Mouse (Mus musculus): Measurements from ENCODE around the gene Nkapl. TPM values are rescaled to one million over a fixed set of nuclear protein-coding genes. Genes with fewer than 3 reads are reported as not detected.

Gene Nkapl
- total and polyA plus RNA-seq, 2 experiments from 2014 or later: 1.8 TPM; not detected in 1

GRCm38 (mm10) chr13:21447856-21448614, 20.3 kb downstream of the Nkapl start:
- TF ChIP-seq EP300 (IDR thresholded peaks at IDR 0.05; ENCODE audit: low read depth) (no peak), CTCF (IDR thresholded peaks at IDR 0.05; ENCODE audit: low read depth) (no peak)
- Histone ChIP-seq H3K4me1 (ENCODE audit: control insufficient read depth, insufficient read depth) (peaks cover 9% of the 10 kb centered on the region), H3K9me3 (replicated peaks; ENCODE audit: control insufficient read depth, low read length) (no peaks in the 10 kb centered on the region), H3K27ac (ENCODE audit: low read depth) (no peak overlapping the region), H3K4me2 (ENCODE audit: low read depth, low read length) (no peak overlapping the region), H3K27me3 (ENCODE audit: control insufficient read depth, insufficient read depth, low read length) (no peaks in the 10 kb centered on the region), H3K36me3 (replicated peaks; ENCODE audit: control insufficient read depth, insufficient read depth, low read length) (peaks cover 64% of the 10 kb centered on the region), H3K4me3 (ENCODE audit: low read depth, low read length) (no peak overlapping the region), H3K9ac (replicated peaks; ENCODE audit: low read depth, low read length) (no peak overlapping the region)
- ATAC-seq (ENCODE audit: insufficient read depth, low read depth): no peak
- 72% methylated on average over 16 of the region's 16 CpGs for WGBS
- no peak for DNase-seq (ENCODE audit: low spot score)

- Histone ChIP-seq H3K9me3 (replicated peaks; ENCODE audit: control insufficient read depth, low read length) (no peaks in the 10 kb centered on the region), H3K36me3 (replicated peaks; ENCODE audit: control insufficient read depth, insufficient read depth, low read length) (peaks cover 65% of the 10 kb centered on the region), H3K4me2 (ENCODE audit: low read depth, low read length) (no peak overlapping the region), H3K27ac (ENCODE audit: low read depth) (no peak overlapping the region), H3K27me3 (ENCODE audit: control insufficient read depth, insufficient read depth, low read length) (no peaks in the 10 kb centered on the region), H3K9ac (replicated peaks; ENCODE audit: low read depth, low read length) (no peak overlapping the region), H3K4me3 (ENCODE audit: low read depth, low read length) (no peak overlapping the region), H3K4me1 (ENCODE audit: control insufficient read depth, insufficient read depth) (no peaks in the 10 kb centered on the region)
- no peak for TF ChIP-seq CTCF (IDR thresholded peaks at IDR 0.05; ENCODE audit: low read depth)
- DNase-seq (ENCODE audit: low spot score) (no peak), ATAC-seq (ENCODE audit: insufficient read depth, low read depth) (no peak)
- 83% methylated on average over 9 of the region's 9 CpGs for WGBS
These were observed 21.5 kb downstream of the Nkapl start for GRCm38 (mm10) chr13:21446796-21447195.

- Histone ChIP-seq H3K9me3 (replicated peaks; ENCODE audit: control insufficient read depth, low read length) (no peaks in the 10 kb centered on the region), H3K9ac (replicated peaks; ENCODE audit: low read depth, low read length) (peak overlapping the region; percentile 54; the same call in 1 of the 2 replicates), H3K27me3 (ENCODE audit: control insufficient read depth, insufficient read depth, low read length) (no peaks in the 10 kb centered on the region), H3K27ac (ENCODE audit: low read depth) (peak overlapping the region; percentile 75), H3K4me2 (ENCODE audit: low read depth, low read length) (peak overlapping the region; percentile 78), H3K4me1 (ENCODE audit: control insufficient read depth, insufficient read depth) (no peaks in the 10 kb centered on the region), H3K36me3 (replicated peaks; ENCODE audit: control insufficient read depth, insufficient read depth, low read length) (peaks cover 32% of the 10 kb centered on the region), H3K4me3 (ENCODE audit: low read depth, low read length) (peak overlapping the region; percentile 62)
- DNase-seq (ENCODE audit: low spot score) (no peak), ATAC-seq (ENCODE audit: insufficient read depth, low read depth) (no peak)
- no peak for TF ChIP-seq CTCF (IDR thresholded peaks at IDR 0.05; ENCODE audit: low read depth)
- no peak for TF ChIP-seq EP300 (IDR thresholded peaks at IDR 0.05; ENCODE audit: low read depth)
- WGBS: 18% methylated on average over 10 of the region's 10 CpGs
These were observed 27.1 kb downstream of the Nkapl start for GRCm38 (mm10) chr13:21441207-21441572.

- H3K9me3 ChIP-seq (replicated peaks; ENCODE audit: control insufficient read depth, low read length): no peaks in the 10 kb centered on the region
- peak; percentile 49 for TF ChIP-seq CTCF (IDR thresholded peaks at IDR 0.05; ENCODE audit: low read depth)
- TF ChIP-seq EP300 (IDR thresholded peaks at IDR 0.05; ENCODE audit: low read depth): no peak
- peak within 1 kb of the TSS; percentile 75 for H3K27ac ChIP-seq (ENCODE audit: low read depth)
- H3K9ac ChIP-seq (replicated peaks; ENCODE audit: low read depth, low read length): peak within 1 kb of the TSS; percentile 54
- H3K4me2 ChIP-seq (ENCODE audit: low read depth, low read length): peak within 1 kb of the TSS; percentile 78
- under 1% methylated on average over 32 of the region's 32 CpGs for WGBS
- ATAC-seq (ENCODE audit: insufficient read depth, low read depth) (peak; percentile 89), DNase-seq (ENCODE audit: low spot score) (peak; percentile 74)
- H3K27me3 ChIP-seq (ENCODE audit: control insufficient read depth, insufficient read depth, low read length): no peaks in the 10 kb centered on the region
- peaks cover 26% of the 10 kb centered on the region for H3K36me3 ChIP-seq (replicated peaks; ENCODE audit: control insufficient read depth, insufficient read depth, low read length)
- H3K4me3 ChIP-seq (ENCODE audit: low read depth, low read length): peak within 1 kb of the TSS; percentile 62
- H3K4me1 ChIP-seq (ENCODE audit: control insufficient read depth, insufficient read depth): no peaks in the 10 kb centered on the region
These were observed 27.7 kb downstream of the Nkapl start, which contains the start of gene Pgbd1 for GRCm38 (mm10) chr13:21440503-21441206. Gene Pgbd1, minus strand, starts transcription at chr13:21441058.

- Histone ChIP-seq H3K36me3 (replicated peaks; ENCODE audit: control insufficient read depth, insufficient read depth, low read length) (no peaks in the 10 kb centered on the region), H3K4me3 (ENCODE audit: low read depth, low read length) (no peak overlapping the region), H3K27me3 (ENCODE audit: control insufficient read depth, insufficient read depth, low read length) (no peaks in the 10 kb centered on the region), H3K4me1 (ENCODE audit: control insufficient read depth, insufficient read depth) (0 out of 2 replicates have a peak, but pooled peaks cover 3% of the 10 kb centered on the region), H3K9ac (replicated peaks; ENCODE audit: low read depth, low read length) (no peak overlapping the region), H3K9me3 (replicated peaks; ENCODE audit: control insufficient read depth, low read length) (no peaks in the 10 kb centered on the region), H3K27ac (ENCODE audit: low read depth) (no peak overlapping the region), H3K4me2 (ENCODE audit: low read depth, low read length) (no peak overlapping the region)
- 59% methylated on average over 4 of the region's 4 CpGs for WGBS
- DNase-seq (ENCODE audit: low spot score): no peak
- peak; percentile 44; the same call in 1 of the 2 replicates for ATAC-seq (ENCODE audit: insufficient read depth, low read depth)
- TF ChIP-seq CTCF (IDR thresholded peaks at IDR 0.05; ENCODE audit: low read depth): no peak
- TF ChIP-seq EP300 (IDR thresholded peaks at IDR 0.05; ENCODE audit: low read depth): no peak
These were observed 32.8 kb downstream of the Nkapl start for GRCm38 (mm10) chr13:21435476-21435875.
